Mouse (Mus musculus) R1 (cell line): ENCODE measurements at regions not wholly inside any gene's neighbourhood (a gene's known extent, or its start where the extent isn't known, plus 50 kb on each side); places are given as distances from the start of the nearest gene placed in this dataset.

Experiments used
- DNase-seq: peaks from one replicate; pipeline ENCODE4 v3.0.0-alpha.2; 2018; ENCODE audit warnings: low read depth, low spot score

DNA sequence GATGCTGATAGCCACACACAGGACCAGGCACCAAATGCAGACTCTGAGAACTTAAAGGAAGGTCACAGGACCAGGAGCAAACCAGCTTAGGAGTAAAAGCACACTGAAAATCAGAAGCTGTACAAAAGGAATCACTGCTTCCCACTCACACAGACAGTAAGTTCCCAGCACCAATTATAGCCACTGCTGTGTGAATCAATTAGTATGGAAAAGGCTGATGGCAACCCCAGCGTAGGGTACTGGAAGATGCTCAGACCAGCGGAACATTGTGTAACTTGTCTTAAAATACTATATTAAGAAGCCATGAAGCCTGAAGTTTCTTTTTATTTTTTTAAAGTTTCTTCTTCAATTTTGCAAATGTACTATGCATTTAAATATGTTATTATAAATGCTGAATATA is 115.8 kb downstream of the Lnpk start:
- DNase-seq = no peak

DNA sequence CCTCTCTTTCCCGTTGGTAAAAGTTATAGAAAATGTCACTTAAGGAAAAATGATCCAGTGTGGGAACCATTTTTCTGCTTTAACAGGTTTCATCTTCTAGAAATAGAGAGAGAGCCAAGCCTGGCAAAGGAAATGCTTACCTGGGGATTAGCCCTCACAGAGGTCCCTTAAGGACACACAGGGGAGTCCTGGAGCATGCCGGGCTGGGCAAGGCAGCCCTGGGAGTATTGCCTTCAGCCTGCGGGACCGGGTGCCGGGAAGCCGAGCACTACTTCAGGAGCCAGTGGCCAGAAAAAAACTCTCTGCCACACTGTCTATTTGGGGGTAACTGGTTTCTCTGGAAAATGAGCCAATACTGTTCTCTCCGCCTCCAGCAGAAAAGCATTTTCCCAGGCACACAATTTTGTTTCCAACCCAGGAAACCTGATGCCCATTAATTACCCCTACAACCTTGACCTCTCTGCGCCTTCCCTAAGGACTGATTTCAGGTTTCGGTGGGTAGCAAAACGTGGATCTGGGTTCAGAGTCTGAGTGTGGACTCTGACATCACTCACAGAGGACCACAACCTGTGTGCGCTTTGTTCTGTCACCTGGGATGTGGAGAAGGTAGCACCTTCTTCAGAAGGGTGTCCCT is 117.9 kb downstream of the Lnpk start:
- DNase-seq = peak; percentile 35

DNA sequence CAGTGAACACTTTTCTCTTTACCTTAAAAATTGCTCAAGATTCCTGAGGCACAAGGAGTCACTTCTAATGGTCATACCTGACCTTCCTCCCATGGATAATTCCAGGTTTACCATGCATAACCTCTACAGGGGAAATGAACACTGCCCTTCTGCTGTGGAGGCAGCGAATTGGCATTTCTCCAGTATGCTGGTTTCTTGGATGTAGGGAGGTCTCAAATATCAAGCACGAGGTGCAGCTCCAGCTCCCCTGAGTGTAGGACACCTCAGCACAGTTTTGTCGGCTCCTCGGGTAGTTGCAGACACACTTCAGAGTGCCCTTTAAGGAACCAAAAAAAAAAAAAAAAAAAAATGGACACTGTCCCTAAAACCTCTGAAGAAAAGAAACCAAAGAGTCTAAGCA is 124.8 kb downstream of the Lnpk start:
- no peak for DNase-seq

DNA sequence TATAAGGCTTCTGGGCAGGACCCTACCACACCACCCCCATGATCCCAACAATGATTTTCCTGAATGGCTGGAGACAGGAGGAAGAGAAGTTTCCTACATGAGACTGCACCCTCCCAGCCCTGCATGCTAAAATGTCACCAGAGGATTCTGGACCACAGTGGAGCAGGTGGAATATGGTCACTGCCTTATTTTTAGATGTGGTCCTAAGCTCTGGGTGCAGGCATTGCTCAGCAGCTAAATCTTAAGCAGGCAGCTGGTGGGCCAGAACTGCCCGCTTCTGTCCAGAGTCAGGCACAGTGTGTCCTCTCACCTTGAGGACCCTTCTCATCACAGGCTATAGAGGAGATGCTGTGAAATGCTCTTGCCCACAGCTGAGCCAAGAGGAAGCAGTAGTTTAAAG is 126.6 kb downstream of the Lnpk start:
- no peak for DNase-seq

DNA sequence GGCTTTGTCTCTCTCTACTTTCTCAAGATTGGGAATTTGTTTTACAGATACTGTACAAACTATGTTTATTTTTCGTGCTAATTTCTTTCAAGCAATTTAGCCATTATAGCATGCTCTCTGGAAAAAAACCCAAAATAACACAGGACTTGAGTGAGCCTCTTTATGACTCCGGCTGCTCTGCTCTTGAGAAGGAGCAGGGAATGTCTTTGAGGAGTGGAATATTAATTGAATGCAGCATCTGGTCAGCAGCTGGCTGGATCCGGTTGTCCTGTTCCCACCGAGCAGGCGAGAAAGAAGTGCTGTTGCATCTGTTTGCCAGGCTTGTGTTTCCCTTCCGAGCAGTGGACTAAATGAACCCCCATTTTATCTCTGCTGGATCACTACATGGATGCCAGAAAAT is 127.7 kb downstream of the Lnpk start:
- no peak for DNase-seq

DNA sequence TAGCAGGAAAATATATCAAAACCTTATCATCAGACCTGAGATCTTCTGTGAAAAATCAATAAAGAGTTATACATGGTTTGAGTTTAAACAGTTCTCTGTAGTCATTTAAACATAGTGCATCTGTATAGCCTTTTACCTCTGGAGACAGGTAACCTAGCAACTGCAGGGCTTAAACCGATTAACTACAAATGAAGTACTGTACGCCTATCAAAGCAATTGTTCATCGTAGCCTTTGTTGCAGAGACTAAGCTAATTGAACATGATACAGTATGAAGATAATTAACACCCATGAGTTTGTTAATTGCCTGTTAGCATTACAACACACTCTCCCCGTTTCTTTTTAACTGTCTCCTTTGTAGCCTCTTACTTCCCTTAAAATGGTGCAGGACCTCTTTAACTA is 128.2 kb downstream of the Lnpk start:
- peak; percentile 18 for DNase-seq

DNA sequence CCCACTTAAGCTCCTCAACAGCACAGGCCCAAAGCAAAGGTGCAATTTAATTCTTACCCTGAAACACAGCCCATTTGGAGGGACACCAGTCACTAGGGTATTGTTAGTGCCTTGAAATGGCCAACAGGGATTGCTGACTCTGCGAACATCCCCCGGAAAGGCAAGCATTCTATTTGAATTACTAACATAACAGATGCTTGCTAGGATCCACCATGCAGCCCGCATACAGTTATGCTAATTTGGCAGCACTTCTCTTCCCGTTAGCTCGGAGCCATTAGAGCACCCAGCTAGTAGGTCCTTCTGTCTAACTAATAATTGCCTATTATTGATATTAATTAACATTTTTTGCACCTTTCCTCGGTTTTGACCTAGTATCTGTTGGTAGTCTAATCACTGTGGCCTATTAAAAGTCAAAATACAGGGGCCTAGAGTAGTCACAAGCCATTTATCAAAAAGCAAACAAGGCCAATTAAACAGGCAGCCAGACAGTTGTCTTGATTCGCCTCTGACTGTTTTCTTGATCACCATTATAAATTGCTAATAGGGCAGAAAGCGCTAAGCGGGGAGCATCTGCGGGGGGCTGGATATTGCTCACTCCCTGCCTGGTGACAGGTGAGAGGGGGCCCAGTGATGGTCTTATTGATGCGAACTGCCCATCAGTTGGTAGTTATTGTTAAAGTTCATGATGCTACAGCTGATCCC is 129.0 kb downstream of the Lnpk start:
- no peak for DNase-seq

DNA sequence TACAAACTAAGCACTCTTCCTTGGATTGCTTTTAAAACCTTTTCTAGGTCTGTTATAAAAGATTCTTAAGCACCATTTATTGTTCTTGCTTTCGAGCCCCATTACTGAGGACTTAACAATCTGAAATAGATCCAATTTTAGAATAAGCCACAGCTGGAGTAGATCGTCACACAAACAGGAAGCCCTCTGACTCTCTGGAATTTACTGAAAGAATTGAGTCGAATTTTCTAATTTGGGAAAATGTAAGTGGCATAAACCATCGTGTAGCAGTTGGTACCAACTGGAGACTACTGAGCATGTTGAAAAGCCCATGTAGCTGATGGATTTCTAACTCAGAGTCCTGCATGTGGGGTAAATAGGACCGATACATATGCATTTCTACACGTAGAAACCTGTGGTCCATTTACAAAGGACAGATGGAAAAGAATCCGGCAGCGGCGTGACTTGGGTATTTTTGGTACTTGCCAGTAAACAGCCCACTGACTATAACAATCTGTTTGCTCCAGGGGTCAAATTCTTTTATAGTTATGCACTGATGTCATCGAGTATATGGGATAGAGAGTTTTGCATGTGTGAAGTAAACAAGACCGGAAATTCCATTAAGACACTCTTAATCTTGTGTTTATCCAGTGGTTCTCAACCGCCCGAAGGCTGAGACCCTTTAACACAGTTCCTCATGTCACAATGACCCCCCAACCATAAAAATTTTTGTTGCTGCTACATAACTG is 143.9 kb downstream of the Lnpk start:
- DNase-seq = no peak

DNA sequence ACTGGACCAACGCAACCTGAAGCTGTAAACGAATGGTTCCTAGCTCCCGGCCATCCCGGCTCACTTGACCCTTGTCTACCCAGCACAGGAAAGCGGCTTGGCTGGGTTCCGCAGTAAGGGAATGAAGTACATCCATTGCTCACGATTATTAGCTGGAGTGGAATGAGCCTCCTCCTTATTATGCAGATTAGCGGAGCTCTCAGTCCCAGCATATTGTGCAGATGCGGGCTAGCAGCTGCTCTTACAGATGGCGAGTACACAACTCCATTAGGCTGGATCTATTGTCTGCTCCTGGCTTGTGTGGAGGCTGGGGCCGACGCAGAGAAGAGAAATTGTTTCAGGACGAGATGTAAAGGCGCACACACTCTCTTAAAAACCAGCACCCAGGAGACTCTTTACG is 152.5 kb downstream of the Lnpk start:
- DNase-seq = peak; percentile 50

DNA sequence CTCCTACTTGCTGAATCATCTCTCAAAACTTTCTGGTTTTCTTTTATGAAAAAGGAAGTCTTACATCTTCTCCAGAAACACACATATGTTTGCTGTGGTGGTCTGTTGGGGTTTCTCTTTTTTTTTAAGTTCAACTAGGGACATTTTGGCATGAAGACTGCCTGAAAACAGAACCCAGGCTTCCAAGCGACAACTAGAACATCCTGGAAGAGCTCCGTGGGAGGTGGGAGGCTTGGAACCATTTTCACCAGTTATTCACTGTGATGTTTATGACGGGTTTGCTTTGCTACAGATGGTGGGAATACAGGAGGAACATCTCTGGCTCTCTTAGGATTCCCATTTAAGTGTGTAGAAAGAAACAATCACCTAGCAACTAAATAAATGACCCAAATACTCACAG is 154.5 kb downstream of the Lnpk start:
- no peak for DNase-seq

DNA sequence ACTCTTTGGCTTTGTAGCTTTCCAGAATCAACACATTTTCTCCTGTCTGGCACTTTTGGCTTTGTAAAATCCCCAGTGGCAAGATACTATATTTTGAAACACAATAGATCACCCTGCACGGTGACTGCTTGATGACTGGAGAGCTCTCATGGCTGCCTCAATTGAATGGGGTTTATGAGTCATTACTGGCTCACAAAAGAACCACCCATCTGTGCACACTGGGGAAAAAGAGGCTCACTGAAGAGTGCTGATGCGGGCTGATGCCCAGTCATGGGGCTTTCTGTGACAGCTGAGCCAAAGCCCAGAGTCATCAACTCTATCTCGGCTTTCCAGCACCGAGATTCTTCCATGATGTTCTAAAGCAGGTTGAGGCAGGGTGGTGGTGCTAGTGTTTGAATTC is 163.1 kb downstream of the Lnpk start:
- DNase-seq = no peak

DNA sequence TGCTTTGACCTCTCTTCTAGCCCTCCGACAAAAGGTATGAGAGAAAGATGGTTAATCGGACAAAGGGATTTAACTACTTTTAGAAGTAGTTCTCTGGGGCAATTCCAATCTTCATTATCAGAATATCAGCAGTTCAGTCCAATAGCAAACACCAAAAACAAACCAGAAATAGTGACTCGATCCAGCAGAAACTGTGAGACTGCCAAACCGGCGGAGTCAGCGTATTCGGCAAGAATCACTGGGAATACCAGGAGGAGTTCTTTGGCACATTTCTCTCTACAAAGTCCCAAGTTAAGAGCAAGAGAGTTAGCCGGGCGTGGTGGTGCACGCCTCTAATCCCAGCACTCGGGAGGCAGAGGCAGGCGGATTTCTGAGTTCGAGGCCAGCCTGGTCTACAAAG is 164.5 kb downstream of the Lnpk start:
- no peak for DNase-seq

DNA sequence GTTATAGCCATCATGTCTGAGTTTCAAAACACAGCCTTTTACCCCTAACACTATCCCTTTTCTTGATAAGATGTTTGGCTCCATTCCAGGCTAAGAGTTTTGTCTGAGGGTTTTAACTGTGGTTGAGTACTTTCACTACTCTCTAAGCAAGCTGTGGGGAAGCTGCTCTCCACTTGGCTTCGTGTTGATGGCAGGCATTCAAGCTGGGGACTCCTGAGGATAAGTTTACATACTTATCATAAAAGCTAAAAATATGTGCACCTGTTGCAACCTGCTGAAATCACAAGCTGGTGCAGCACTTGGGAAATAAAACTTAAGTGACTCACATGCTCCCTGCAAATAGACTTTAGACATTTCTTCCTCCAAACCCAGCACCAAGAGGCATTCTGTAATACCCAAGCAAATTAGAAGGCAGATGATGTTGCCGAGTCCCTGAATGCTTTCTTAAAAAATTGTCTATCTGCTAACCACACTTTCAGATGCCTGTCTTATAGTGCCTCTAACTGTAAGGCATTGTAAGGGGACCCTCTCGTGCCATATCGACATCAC is 169.3 kb downstream of the Lnpk start:
- no peak for DNase-seq

DNA sequence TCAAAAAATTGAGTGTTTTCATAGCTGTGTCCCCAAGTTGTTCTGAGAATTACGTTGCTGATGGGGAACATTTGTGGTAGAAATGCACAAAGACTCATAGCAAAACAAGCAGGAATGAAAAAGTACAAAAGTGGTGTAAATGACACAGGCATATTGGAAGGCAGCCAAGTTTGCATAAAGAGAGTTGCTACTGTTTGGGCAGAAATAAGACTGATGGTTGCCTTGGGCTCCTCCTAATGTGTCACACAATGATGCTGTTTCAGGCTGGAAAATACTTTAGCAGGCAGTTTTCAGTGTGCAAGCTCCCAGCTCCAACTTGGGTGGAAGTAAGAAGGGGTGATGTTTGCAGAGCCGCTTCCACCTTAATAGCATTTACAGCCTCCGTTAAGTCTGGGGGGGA is 174.7 kb downstream of the Lnpk start:
- no peak for DNase-seq

DNA sequence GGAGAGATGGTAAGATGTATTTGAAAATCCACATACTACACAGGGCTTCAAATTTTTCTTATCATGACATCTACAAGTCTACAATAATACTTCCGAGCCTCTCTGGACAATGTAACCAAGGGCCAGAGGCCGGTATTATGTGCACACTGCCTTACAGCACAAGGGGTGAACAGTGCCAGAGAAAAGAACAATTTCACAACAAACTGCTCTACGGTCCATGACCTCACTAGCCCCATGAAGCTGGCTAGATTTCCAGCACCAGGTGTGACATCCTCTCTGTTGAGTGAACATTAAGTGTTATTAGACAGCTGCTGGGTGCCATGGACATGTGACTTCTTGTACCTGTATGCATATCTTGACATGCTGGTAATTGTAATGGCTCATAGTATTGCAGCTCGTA is 188.2 kb downstream of the Lnpk start:
- DNase-seq = no peak

DNA sequence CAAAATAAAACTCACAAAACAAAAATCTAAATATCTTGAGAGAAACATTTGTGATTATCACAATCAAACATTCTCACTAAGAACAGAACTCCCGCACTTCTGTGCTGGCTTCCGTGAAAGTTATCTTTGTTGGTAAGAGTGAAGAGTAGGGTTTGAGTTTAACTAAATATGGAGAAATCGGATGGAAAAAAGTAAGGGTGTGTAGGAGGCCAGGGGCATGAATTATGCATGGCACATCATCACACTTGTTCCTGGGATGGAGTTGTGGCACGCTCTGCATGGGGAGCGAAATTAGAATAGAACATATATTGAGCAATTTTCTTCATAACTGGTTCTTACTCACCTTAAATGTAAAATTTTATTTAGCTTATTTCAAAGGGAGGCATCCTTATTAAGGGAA is 191.2 kb downstream of the Lnpk start:
- DNase-seq = no peak

DNA sequence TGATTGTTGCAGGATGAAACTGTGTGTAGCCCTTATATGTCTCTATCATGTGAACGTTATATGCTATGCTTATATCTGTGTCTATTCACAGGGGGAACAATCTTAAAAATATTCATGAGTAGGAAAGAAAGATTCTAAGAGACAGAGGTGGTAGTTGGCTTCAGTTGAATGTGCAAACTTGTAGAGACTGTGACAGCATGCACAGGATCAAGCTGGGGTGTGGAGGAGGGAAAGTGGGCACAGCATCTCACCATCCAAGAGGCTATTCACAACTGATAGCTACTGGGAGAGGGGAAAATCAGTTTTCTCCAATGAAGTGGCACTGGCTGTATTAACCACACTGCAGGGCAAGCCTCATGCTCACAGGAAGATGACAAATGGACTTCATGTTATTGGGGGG is 194.3 kb downstream of the Lnpk start:
- DNase-seq = no peak

DNA sequence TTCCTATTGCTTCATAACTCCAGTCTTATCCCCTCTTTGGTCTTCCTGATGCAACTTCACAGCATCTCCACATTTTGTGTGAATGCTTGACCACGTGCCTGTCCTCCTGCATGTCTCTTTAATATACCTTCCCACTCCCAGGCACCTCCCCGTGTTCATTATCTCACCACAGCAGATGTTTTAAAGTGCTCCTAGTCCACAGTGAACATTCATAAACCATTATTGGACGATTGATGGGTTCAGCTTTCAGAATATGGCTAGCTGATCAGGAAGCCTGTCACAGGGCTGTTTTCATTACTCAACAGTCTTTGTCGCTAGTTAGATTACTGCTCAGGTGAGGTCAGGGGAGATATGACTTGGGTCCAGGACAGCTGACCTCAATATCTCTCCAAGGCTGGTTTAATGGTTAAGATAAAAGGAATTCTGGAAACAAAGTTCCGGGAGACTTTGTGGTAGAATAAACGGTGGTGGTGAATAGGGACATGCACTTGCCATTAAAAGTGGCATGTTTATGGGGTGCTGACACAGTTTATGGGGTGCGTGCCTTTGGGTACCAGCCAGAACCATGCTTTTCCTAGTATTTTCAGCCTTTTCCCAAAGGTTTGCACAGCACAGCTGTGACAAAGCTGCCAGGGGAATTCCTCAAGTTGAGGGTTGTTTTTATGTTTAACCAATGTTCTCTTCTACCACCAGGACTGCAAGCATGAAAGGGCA is 198.5 kb downstream of the Lnpk start:
- DNase-seq = no peak

DNA sequence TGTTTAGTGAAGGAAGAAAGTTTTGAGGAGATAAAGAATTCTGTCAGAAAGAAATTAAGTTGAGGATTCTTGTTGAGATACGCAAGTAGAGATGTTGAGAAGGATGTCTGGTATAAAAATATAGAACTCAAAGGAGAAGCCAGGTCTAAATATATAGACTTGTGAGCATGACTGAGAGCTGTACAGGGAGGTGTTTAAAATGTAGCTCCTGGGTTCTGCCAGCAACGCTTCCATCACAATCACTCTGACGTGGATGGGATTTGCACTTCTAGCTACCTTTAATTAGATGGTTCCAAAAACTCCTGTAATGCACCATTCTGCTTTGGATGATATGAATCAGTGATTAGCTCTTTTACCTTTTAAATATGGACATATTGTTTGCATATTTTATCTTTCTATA is 200.5 kb downstream of the Lnpk start:
- no peak for DNase-seq

DNA sequence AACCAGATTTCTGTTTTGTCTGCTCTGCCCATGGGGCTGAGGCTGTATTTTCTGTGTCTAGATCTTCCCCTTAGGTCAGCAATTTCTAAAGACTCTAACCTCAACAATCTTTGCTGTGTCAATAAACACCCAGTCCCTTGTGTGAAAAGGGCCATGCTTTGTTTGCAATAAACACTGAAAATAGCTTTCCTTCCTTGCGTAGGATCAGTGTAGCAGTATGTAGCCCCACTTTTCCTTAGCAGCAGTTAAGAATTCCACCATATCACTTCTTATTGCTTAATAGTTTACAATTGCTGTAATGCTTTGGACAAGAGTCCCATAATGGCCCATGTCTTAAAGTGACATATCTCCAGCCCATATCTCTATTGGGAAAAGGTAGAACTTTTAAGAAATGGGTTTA is 205.3 kb downstream of the Lnpk start:
- no peak for DNase-seq

DNA sequence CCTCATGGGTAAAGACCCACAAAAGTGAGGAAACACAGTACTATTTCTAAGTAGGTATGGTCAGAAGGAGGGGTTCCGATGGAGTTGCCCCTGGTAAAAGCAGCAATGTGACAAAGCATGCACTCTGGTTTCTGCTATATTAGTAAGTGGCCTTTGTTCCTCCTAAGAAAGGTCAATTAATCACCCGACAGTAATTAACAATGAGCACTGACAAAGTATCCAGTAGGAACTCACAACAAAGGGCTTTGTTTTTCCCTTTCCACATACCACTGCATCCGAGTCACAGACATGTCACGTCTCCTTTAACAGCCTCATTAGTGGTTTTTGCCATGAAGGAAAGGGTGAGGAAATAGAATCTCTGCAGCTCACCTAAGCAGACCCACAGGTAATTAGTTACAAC is 206.2 kb downstream of the Lnpk start:
- no peak for DNase-seq

DNA sequence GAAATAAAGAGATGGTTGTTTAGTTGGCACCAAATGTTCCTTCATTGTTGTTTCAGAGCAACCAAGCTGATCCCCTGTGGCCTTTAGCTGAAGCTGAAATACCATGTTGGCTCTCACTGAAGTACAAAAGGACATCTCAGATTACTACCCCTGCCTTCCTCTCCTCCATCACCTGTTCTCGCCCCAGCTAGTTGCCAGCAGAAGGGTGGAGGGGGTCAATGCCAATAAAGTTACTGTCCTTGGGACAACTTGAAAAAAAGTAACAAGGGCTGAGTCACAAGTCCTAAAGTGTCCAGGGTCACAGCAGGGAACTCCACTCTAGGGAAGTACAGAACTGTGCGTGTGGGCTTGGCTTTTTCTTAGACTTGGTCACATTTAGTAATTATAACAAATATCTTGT is 216.0 kb downstream of the Lnpk start:
- DNase-seq = no peak
